Mouse (Mus musculus): ENCODE measurements at regions not wholly inside any gene's neighbourhood (a gene's known extent, or its start where the extent isn't known, plus 50 kb on each side); places are given as distances from the start of the nearest gene placed in this dataset.
"Not testable (repeated sequence)": the region's sequence is repeated elsewhere in the genome, so short reads cannot be mapped to it uniquely, and the experiment has no call there.

DNA sequence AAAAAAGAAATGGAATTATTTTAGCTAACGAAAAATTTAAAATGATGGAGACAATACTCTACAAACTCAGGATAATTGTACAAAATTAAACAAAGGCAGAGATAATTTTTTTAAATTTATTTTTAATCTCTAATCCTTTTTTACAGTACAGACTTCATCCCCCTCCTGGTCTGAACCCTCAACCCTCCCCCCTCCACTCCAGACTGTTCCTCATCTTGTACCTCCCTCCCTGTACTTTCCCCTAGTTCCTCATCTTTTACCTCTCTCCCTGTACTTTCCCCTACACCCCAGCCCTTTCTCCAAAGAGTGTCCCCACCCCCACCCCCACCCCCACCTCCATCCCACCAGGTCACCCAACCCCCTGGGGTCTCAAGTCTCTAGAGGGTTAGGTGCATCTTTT lies 249.0 kb upstream of the Tusc1 start:
- DNase-seq (ENCODE audit: low spot score in 2 of 2): no peak

DNA sequence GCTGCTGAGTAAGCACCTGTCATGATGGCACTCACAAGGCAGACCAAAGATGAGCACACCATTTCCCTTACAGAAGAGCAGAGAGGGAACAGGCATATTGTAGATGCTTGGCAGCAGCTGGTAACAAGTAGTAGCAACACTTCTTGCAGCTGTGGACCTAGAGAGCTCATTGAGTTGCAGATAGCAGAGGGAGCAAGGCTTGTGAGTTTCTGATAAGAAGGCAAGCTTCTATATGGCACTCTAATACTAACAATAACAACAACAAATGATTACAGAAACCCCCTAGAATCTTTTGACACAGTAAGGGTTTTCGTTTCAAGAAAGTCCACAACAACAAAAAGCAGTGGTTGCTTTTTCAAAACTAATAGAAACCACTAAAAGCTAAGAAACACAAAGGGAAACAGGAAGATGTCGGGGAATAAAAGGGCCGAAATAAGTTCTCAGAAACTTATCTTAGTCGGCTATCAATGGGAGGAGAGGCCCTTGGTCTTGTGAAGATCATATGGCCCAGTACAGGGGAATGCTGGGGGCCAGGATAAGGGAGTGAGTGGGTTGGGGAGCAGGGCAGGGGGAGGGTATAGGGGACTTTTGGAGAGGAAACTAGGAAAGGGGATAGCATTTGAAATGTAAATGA lies 248.5 kb upstream of the Tusc1 start:
- intact Hi-C loops (cut with DNase I): no loop called here
- DNase-seq (ENCODE audit: low spot score in 2 of 2): no peak

More for the DNA sequence above, 249.0 kb upstream of the Tusc1 start:
- intact Hi-C loops (cut with DNase I): no loop called here

DNA sequence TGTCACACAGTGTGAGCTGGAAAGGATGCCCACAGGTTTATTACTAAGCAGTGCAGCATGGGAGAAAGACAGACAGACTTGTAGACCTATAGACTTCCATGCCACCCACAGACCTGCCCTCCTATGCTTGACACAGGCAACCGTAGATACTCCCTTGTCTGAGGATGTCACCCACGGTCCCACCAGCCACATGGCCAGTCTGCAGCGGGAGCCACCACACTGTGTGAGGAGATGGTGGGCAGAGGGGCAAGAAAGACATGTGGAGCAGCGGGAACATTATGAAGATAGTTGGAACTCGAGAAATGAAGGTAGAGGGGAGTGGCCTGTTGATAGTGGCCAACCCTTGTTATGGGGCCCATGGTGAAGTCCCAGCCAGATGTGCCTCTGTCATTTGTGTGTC lies 244.0 kb upstream of the Tusc1 start:
- intact Hi-C loops (cut with DNase I): no loop called here

DNA sequence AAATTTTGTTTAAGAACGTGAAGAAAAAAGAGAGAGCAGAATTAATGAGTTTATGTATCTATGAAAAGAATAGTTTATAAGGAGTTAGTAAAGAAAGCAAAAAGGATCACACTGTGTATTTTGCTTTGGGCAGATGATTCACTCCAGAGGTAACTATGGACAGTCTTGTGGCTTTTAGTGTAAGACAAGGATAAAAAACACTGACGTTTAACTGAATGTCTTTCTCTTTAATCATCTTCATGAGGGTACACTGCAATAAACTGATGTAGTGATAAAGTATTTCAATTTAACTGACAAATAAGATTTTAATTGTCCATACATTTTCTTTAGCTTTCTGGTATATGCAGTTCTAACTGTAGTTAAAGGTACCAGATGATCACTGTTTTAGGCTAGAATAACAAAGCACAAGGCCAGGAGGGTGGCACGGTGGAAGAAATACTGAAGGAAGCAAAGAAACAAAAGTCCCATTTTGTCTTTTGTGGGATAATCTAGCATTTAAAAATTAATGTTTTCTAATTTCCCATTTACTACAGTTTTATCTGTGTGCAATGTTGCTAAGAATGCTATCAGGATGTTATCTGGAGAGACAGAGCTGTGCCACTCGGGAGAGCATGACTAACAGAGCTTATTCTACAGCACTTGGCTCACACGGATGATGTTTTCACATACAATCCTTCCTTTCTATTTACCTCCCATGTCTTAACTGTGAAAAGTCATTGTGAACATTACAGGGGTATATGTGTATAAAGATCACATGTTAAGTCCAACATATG lies 232.4 kb upstream of the Tusc1 start:
- intact Hi-C loops (cut with DNase I): no loop called here
- no peak for DNase-seq (ENCODE audit: low spot score in 2 of 2)

More for the DNA sequence above, 244.0 kb upstream of the Tusc1 start:
- no peak for DNase-seq (ENCODE audit: low spot score in 2 of 2)

DNA sequence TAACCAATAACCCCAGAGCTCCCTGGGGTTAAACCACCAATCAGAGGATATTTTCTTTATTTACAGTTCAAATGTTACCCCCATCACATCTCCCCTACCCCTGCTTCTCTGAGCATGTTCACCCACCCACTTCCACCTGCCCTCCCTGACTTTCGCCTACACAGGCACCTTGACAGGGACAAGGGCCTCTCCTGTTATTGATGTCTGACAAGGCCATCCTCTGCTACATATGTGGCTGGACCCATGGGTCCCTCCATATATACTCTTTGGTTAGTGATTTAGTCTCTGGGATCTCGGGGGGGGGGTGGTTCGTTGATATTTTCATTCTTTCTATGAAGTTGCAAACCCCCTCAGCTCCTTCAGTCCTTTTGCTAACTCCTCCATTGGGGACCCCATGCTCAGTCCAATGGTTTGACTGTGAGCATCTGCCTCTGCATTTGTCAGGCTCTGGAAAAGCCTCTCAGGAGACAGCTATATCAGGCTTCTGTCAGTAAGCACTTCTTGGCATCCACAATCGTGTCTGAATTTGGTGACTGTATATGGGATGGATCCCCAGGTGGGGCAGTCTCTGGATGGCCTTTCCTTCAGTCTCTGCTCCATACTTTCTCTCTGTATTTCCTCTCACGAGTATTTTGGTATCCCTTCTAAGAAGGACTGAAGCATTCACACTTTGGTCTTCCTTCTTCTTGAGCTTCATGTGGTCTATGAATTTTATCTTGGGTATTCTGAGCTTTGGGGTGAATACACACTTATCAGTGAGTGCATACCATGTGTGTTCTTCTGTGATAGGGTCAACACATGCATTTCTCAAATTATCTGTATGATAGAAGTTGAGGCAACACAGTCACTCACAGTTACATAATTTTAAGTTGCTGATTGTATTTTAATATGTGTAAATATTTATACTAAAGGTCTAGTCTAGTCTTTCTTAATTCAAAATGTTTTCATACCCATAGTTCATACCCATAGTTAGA lies 220.8 kb upstream of the Tusc1 start:
- DNase-seq (ENCODE audit: low spot score in 2 of 2): no peak
- intact Hi-C loops (cut with DNase I): no loop called here

DNA sequence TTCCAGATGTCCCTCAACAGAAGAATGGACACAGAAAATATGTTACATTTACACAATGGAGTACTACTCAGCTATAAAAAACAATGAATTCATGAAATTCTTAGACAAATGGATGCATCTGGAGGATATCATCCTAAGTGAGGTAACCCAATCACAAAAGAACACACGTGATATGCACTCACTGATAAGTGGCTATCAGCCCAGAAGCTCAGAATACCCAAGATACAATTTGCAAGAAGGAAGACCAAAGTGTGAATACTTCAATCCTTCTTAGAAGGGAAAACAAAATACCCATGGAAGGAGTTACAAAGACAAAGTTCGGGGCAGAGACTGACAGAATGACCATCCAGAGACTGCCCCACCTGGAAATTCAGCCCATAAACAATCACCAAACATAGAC lies 219.9 kb upstream of the Tusc1 start:
- intact Hi-C loops (cut with DNase I); DNase-seq (ENCODE audit: low spot score in 2 of 2): not testable (repeated sequence)

DNA sequence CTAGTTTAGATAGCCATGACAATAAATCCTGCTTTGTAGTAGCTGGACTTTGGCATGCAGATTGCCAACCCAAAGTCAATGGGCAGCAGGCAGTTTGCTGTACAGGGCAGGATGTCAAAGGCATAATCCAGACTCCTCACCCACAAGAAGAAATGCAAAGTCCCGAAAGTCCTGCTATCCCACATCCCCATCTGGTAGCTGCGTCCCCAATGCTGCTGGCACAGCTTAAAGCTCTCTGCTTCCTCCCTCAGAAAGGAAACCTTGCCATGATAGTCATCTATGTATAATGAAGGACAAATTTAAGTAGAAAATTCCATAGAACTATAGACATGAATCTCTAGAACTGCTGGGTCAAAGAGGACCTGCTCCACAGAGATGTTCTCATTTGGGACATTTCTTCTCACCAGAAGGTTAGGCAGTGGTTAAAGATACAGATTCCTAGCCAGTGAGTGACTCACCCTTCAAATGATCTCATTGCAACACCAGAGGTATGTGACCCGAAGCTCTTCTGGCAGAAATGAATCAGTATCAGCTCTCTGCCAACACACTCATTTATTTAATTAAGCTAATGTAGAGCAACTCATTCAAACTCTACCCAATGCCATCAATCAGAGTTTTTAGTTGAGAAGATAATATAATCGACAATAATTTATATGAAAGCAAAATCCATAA lies 217.3 kb upstream of the Tusc1 start:
- intact Hi-C loops (cut with DNase I): no loop called here
- DNase-seq (ENCODE audit: low spot score in 2 of 2): peak in 1 of 2 experiments; percentile 11

DNA sequence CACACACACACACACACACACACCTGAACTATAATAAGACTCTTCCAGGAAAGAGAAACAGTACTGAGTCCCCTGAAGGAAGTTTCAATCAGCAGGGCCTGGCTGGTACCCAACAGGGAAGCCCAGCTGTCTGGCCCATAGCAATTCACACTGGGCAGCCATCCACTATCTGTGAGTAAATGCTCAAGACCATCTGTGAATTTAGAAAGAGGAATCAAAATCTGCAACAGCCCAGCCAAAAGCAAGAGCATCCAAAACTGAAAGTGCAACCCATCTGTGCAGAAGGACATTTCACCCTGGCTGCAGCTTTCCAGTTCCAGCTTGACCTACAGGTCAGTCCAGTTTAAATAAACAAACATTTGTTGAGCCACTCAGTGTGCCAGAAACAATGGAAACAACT lies 215.8 kb upstream of the Tusc1 start:
- DNase-seq (ENCODE audit: low spot score in 2 of 2): peak; percentile 27 to 66
- intact Hi-C loops (cut with DNase I): no loop called here

DNA sequence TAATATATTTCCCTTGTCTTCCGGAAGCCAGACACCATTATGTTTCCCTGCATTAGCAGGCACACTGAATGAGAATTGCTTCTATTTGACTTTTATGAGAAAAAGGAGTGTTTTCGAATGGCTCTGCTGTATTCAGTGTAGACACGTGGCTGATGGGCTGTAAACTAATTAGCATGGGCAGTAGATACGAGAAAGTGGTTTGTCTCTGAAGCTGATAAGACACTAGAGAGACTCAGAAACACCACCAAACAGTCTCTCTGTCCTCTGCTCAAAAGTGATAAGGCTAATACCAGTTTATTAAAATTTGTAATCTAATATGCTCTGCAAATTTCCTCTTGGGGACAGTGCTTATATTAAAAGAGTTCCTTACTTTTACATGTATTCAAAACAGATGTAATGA lies 205.3 kb upstream of the Tusc1 start:
- intact Hi-C loops (cut with DNase I): no loop called here
- DNase-seq (ENCODE audit: low spot score in 2 of 2): no peak

DNA sequence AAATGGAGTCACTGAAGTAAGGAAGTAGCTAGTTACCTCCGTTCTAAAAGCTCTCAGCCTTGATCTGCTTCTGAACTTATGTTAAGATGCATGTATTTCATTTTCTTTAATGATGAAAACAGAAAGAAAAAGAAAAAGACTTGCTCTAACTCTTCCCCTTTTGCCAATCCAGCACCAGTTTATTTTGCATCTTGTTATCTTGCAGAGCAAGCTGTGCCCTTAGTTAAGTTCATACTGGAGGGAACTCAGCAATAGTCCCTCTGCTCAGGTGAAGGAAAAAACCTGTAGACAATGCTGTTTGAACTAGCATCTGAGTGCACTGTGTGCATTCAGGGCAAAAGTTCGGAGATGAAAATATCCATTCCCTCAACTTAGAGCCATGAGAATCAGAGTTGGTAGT lies 192.1 kb upstream of the Tusc1 start:
- intact Hi-C loops (cut with DNase I): no loop called here
- no peak for DNase-seq (ENCODE audit: low spot score in 2 of 2)

DNA sequence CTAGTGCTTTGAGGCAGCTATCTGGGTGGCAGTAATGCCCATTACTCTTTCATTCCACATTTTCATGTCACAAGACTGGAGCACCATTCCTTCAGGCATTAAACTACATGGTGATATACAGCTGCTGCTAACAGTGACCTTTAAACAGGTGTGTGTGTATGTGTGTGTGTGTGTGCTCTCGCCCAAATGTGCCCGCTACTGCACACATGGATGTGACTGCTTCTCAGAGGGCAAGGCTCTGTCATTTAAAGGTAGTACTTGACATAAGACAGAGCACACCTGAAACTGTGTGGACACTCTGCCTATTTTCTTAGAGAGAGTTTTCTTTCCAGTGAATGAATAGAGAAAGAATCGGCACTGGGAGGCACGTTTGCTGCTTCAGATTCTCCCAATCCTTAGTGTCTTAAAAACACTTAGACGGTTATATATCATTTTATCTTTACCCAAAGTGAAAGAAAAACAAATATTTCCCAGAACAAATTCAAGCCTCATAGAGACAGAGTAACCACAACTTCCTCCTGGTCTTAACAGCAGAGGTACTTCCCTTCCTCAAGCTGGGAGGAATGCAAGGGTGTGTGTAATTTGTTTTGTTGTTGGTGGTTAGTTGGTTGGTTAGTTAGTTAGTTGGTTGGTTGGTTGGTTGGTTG lies 185.3 kb upstream of the Tusc1 start:
- no peak for DNase-seq (ENCODE audit: low spot score in 2 of 2)
- intact Hi-C loops (cut with DNase I): no loop called here

DNA sequence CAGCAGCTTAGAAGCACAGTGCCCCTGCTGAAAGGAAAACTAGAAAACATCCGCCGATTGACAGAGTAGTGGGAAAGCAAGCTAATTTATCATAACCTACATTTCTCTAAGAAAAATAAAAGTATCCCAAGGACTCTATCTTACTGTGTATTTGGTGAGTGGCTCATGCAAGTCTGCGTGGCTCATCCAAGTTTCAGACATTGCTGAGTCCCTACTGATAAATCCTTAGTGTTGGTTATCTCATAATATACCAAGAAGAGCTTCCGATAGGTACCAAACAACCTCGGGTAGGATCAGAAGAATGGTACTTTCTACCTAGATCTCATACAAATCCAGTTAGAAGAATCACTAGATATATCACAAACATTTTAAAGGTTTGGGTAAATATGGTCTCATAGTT lies 183.6 kb upstream of the Tusc1 start:
- DNase-seq (ENCODE audit: low spot score in 2 of 2): no peak

DNA sequence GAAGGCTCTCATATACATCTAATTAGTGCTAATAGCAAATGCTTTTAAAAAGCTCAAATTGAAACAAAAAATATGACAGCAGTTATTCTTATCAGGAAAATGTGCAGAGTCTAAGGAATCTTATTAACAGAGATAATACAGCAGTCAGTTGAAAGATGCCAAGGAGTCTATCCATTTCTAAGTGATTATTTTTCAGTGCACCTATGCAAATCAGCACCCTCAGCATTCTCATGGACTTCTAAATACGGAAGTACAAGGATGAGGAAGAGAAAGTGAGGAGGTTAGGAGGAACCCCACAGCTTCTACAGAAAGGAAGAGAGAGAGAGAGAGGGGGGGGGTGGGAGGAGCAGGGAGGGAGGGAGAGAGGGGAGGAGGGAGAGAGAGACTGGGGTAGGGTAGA lies 175.5 kb upstream of the Tusc1 start:
- intact Hi-C loops (cut with DNase I): no loop called here
- DNase-seq (ENCODE audit: low spot score in 2 of 2): no peak

More for the DNA sequence above, 183.6 kb upstream of the Tusc1 start:
- intact Hi-C loops (cut with DNase I): no loop called here

DNA sequence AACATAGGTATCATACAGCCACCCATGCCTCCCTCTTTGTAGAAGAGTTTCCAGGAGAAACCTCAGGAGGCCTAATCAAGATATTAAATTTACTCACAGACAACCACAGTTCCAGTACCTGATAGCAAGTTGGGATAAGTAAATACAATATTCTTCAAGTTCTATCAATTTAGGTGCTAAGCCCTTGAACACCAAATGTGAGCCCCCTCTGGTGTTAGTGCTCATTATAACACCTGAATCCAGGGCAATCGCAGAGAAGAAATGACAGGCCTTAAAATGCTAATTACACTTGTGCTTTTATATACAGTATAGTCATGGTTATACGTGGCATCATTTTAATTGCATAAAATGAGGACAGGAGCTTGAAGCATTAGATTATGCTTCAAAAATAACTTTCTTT lies 161.6 kb upstream of the Tusc1 start:
- intact Hi-C loops (cut with DNase I): no loop called here

DNA sequence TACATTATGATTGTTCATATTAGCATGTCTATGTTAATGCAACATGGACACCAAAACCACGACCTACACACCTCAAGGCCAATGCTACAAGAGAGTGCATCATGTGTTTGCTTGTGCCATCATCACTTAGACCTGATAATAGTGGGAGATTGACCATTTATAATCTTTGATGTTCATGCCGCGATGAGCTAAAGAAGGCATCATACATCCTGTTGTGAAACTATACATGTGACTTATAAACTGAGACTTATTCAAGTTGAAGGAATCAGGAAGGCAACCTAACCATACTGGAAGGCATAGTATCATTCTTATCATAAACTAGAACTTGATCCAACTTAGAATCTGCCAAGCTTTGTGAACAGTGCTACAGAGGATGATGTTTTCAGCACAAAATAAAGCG lies 159.0 kb upstream of the Tusc1 start:
- DNase-seq (ENCODE audit: low spot score in 2 of 2): no peak
- intact Hi-C loops (cut with DNase I): no loop called here

More for the DNA sequence above, 161.6 kb upstream of the Tusc1 start:
- DNase-seq (ENCODE audit: low spot score in 2 of 2): no peak

DNA sequence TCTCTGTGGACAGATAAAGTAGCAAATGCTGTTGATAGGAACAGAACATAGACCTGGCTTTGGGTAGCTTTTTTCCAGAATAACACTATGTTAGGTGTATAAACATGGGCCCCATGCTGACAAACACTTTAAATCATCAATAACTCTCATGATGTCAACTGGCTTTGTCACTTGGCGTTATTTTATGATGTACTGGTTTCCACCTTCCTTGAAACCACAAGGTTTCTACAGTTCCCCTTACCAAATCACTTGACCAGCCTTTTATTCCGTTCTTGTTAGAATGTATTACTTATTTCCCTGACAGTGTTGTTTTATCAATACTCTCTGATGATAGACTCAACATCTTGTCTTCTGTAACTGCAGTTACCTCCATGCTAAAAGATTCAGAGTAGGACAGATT lies 158.6 kb upstream of the Tusc1 start:
- intact Hi-C loops (cut with DNase I): no loop called here
- DNase-seq (ENCODE audit: low spot score in 2 of 2): no peak

DNA sequence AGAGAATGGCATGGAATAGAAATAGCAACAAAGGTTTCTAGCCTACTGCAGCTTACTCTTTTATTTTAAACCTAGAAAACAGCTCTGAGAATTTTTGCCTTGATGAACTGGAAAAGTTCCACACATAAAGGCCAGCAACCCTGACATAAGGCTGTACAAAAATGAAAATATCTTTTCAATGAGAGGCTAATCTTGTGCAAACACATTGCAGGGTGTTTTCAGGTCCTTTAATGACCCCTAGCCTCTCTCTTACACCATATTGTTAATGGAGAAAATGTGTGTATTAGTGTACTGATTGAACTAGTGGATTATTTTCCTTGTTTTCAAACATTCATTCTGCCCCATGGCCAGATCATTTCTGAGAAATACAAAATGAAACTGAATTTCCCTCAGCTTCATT lies 158.0 kb upstream of the Tusc1 start:
- DNase-seq (ENCODE audit: low spot score in 2 of 2): no peak
- intact Hi-C loops (cut with DNase I): no loop called here

DNA sequence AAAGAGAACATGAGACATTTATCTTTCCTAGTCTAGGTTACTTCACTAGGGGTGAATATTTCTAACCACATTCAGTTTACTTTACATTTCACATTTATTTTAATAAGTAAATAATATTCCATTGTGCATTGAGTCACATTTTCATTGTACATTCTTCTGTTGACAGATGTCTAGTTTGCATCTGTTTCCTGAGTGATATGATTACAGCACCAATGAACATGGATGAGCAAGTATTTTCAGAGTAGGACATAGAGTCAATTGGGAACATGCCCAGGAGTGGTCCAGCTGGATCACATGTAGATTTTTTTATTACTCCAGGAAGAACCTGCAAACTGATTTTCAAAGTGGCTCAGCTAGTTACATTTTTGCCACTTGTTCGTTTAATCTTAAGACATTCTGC lies 153.3 kb upstream of the Tusc1 start:
- intact Hi-C loops (cut with DNase I): no loop called here
- no peak for DNase-seq (ENCODE audit: low spot score in 2 of 2)

DNA sequence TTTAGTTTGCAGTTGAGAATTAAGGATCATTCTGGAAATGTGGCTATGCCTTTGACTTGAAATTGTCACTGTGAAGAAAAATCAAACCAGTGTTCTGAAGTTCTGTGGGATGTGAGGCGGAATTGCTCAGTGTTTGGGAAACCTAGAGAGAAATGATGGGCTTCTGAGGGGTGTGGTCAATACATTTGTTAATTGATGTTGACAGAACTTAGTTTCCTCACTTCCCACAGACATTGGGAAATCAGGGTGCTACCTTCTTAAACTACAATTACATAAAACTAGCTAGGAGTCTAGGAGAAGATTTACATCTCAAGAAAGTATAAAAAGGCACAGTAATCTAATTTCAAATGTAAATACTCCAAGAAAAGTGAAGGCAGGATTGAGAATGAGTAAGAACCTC lies 151.1 kb upstream of the Tusc1 start:
- intact Hi-C loops (cut with DNase I): no loop called here
- DNase-seq (ENCODE audit: low spot score in 2 of 2): no peak
